Mouse (Mus musculus): ENCODE measurements at regions not wholly inside any gene's neighbourhood (a gene's known extent, or its start where the extent isn't known, plus 50 kb on each side); places are given as distances from the start of the nearest gene placed in this dataset.
A peak's percentile ranks its signal among the peaks of the same experiment; 100 is the strongest.

- DNase-seq (ENCODE audit: low spot score) = no peak
Observed at GRCm38 (mm10) chr5:119300106-119300505, 370.4 kb upstream of the Tbx3 start.

- no peak for DNase-seq (ENCODE audit: low spot score)
Observed at GRCm38 (mm10) chr5:119301539-119301938, 368.9 kb upstream of the Tbx3 start.

- DNase-seq (ENCODE audit: low spot score) = no peak
Observed at GRCm38 (mm10) chr5:119304721-119305120, 365.7 kb upstream of the Tbx3 start.

- no peak for DNase-seq (ENCODE audit: low spot score)
Observed at GRCm38 (mm10) chr5:119307768-119308167, 362.7 kb upstream of the Tbx3 start.

DNA sequence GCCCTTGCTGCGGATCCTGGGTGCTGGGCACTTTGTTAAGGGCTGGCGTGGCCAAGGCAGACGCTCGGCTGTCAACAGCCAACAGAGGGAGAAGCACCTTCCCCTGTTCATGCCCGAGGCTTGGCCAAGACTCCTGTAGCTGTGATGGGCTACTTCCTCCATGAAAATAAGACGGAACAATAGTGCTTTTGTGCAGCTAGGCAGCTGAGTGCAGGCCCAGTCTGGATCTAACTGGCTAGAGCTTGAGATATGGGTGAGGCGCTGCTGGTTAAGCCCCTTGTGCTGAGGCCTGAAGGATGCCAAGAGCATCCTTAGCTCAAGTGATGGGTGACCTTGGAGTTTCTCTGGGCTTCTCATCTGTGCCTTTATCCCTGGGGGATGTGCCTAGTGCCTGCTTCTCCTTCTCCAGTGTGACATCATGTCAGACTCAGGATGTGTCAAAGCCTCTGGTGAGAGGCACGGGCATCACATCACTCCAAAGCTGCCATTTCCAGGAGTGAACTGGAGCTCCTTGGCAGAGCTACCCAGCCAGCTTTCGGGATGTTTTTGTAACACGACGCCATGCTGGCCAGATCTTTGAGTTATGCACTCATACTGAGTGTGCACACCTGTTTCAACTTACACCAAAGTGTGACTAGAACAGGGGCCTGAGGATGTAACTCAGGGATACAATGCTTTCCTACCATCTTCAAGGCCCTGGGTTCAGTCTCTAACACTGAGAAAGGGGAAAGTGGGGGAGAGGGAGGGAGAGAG lies 360.1 kb upstream of the Tbx3 start:
- DNase-seq (ENCODE audit: low spot score) = no peak

DNA sequence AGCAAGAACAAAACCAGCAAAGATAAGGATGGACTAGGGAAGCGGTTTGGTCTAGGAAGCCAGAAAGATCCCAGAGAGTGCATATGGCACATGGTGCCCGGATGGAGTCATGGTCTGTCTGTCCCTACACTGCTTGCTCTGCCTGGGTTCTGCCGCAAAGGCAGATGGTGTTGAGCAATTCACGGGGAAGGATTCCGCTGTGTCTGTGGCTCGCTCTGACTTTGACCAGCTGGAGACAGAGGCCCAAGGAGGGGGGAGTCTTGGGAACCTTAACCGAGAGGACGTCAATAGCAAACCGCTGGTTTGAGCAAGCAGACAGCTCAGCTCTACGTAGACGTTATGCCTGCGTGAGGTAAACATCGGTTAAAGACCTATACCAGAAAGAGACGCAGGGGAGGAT lies 357.7 kb upstream of the Tbx3 start:
- no peak for DNase-seq (ENCODE audit: low spot score)

DNA sequence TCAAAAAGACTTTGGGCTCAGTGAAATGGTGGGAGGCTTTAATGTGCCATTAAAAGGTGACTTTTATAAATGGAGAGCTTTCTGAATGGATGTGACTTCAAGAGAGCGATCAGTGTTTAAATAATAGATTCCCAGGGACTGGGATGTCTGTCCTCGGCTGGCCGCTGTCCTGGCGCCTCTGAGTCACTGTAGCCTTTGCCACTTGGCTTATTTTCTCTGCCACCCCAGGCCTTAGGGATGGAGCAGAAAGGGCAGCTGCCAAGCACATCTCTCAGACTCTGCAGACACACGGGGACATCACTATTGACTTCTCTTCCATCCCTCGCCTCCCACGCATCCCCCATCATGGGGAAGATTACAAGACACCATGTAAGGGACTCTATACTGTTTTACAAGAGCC lies 355.3 kb upstream of the Tbx3 start:
- no peak for DNase-seq (ENCODE audit: low spot score)

GRCm38 (mm10) chr5:119317617-119318016 lies 352.9 kb upstream of the Tbx3 start:
- DNase-seq (ENCODE audit: low spot score) = no peak

GRCm38 (mm10) chr5:119321368-119322144 lies 348.9 kb upstream of the Tbx3 start:
- DNase-seq (ENCODE audit: low spot score) = no peak

GRCm38 (mm10) chr5:119322411-119322810 lies 348.1 kb upstream of the Tbx3 start:
- no peak for DNase-seq (ENCODE audit: low spot score)

DNA sequence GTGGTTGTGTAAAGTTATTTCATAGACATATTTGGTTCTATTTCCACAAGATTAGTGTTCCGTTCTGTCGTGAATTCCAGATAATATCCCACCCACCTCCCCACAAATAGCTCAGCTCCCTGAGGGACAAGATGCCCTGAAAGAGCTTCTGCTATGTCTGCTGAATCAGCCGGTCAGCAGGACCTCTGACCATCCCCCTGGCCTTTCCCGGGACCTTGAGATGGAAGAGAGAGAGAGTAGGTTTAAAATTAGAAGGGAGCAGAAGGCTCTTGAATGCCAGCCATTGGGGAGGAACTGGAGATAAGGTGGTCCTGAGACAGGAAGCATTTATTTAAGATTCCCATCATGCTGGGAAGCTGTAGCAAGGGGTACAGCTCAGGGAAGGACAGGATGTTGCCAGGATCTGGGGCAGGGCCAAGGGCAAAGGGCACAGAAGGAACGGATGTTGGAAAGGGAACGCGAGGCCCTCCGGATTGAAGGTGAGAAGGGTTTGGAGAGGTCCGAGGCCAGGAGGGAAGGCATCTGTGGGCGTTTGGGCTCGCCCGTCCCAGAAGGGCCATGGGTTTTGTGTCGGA lies 344.7 kb upstream of the Tbx3 start:
- peak; percentile 48 for DNase-seq (ENCODE audit: low spot score)

DNA sequence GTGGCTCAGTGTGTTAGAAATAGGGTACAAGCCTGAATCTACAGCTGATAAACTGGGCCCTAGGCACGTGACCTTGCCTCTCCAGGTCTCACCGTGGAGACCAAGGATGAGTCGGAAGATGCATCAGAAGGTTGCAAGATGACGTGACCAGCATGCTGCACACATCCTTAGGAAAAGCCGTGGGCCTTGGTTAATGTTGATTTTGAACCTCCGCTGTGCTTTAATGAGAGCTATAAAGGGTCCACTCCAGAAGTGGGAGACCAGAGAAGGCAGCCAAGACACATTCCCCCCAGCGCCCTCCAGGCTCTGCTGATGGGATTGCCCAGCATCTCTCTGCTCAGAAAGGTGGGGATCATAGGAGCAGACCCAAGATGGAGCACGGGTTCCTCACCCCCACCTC lies 343.6 kb upstream of the Tbx3 start:
- no peak for DNase-seq (ENCODE audit: low spot score)

- peak; percentile 11 for DNase-seq (ENCODE audit: low spot score)
Observed at GRCm38 (mm10) chr5:119328971-119329370, 341.5 kb upstream of the Tbx3 start.

DNA sequence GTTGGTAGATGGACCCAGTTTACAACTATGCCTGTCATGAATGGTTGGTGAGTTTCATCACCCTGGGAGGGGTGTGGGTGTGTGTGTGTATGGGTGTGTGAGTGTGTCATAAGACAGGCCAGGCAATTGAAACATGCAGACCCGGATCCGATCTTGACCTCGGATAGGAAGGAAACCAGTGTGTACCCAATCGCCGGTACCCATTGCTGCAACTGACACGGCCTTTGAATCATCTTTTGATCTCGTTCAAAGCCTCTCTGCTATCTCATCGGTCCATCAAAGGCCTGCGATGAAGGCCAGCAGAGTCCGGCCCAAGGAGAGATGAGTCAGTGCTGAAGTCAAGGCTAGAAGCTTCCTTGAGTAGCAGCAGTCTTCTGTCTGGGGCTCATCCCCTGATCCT lies 341.1 kb upstream of the Tbx3 start:
- peak; percentile 8 for DNase-seq (ENCODE audit: low spot score)

GRCm38 (mm10) chr5:119329860-119330259 lies 340.6 kb upstream of the Tbx3 start:
- no peak for DNase-seq (ENCODE audit: low spot score)

DNA sequence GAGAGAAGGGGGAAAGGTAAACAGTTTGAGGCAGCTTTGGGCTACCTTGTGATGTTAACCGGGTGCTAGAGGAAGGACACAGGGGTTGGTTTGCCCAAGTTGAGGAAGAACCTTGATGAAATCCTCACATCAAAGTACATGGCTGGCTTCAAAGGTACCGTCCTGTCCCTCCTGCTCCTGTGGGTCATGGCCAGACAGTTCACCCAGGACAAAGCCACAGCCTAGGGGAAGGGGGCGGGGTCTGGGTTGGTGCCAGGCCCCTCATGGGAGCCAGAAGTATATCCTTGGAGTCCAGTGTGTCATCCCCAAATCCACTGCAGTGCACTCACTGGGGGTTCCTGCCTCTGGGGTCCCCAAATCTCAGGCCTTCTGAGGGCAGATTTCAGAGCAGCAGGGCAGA lies 339.0 kb upstream of the Tbx3 start:
- no peak for DNase-seq (ENCODE audit: low spot score)

GRCm38 (mm10) chr5:119332621-119333020 lies 337.8 kb upstream of the Tbx3 start:
- DNase-seq (ENCODE audit: low spot score) = no peak

GRCm38 (mm10) chr5:119335211-119335610 lies 335.3 kb upstream of the Tbx3 start:
- no peak for DNase-seq (ENCODE audit: low spot score)

- no peak for DNase-seq (ENCODE audit: low spot score)
Observed at GRCm38 (mm10) chr5:119335979-119336378, 334.5 kb upstream of the Tbx3 start.

- DNase-seq (ENCODE audit: low spot score) = no peak
Observed at GRCm38 (mm10) chr5:119337739-119338138, 332.7 kb upstream of the Tbx3 start.

GRCm38 (mm10) chr5:119338711-119339110 lies 331.8 kb upstream of the Tbx3 start:
- DNase-seq (ENCODE audit: low spot score) = no peak

GRCm38 (mm10) chr5:119348303-119348702 lies 322.2 kb upstream of the Tbx3 start:
- DNase-seq (ENCODE audit: low spot score) = no peak

DNA sequence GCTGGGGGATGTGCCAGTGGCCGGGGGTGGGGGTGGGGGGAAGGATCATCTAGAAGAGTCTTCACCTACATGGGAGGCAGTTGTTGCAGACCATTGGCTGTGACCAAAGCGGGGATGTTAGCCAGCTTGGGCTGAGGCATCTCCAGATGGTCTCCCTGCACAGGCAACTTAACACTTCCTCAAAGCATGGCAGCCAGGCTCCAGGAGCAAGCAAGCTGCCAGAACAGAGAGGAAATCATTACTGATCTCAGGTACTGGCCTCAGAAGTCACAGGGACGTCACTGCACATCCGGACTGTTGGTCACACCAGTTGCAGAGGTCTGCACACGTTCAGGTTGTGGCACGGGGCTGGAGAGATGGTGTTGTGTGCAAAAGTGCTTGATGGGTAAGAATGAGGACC lies 321.1 kb upstream of the Tbx3 start:
- no peak for DNase-seq (ENCODE audit: low spot score)

Measured in testis, postnatal 14 days (tissue).